Mouse (Mus musculus): ENCODE results near the gene Gm49384.
"Not testable (repeated sequence)": the region's sequence is repeated elsewhere in the genome, so short reads cannot be mapped to it uniquely, and the experiment has no call there.

Gm49384 gene

GRCm38 (mm10) chr12:69168461-69169106 is 35.5 kb downstream of the Gm49384 start, which contains the start of gene Lrr1:
Gene Lrr1 (plus strand): TSS chr12:69168814.
- in situ Hi-C loops (cut with MboI, MseI) = no loop called here

GRCm38 (mm10) chr12:69167656-69168460 is 36.2 kb downstream of the Gm49384 start:
- in situ Hi-C loops (cut with MboI, MseI) = no loop called here

- in situ Hi-C loops (cut with MboI, MseI) = not testable (repeated sequence)
Measured at GRCm38 (mm10) chr12:69166861-69167581, 37.0 kb downstream of the Gm49384 start.

GRCm38 (mm10) chr12:69164904-69165303 is 39.2 kb downstream of the Gm49384 start:
- in situ Hi-C loops (cut with MboI, MseI) = no loop called here

GRCm38 (mm10) chr12:69163586-69163985 is 40.5 kb downstream of the Gm49384 start:
- in situ Hi-C loops (cut with MboI, MseI) = not testable (repeated sequence)

- in situ Hi-C loops (cut with MboI, MseI) = not testable (repeated sequence)
Measured at GRCm38 (mm10) chr12:69160677-69161076, 43.4 kb downstream of the Gm49384 start.

GRCm38 (mm10) chr12:69159578-69159940 is 44.5 kb downstream of the Gm49384 start:
- in situ Hi-C loops (cut with MboI, MseI) = no loop called here

GRCm38 (mm10) chr12:69158765-69159577 is 45.1 kb downstream of the Gm49384 start, which contains the start of gene Rps29:
Gene Rps29 (minus strand): TSS chr12:69159186.
- in situ Hi-C loops (cut with MboI, MseI) = not testable (repeated sequence)

GRCm38 (mm10) chr12:69158366-69158764 is 45.7 kb downstream of the Gm49384 start:
- in situ Hi-C loops (cut with MboI, MseI) = no loop called here

GRCm38 (mm10) chr12:69157107-69157506 is 47.0 kb downstream of the Gm49384 start:
- in situ Hi-C loops (cut with MboI, MseI) = no loop called here

- in situ Hi-C loops (cut with MboI, MseI) = no loop called here
Measured at GRCm38 (mm10) chr12:69156436-69156835, 47.6 kb downstream of the Gm49384 start.

GRCm38 (mm10) chr12:69155923-69156322 is 48.1 kb downstream of the Gm49384 start:
- in situ Hi-C loops (cut with MboI, MseI) = no loop called here

GRCm38 (mm10) chr12:69150049-69150448 is 54.0 kb downstream of the Gm49384 start:
- in situ Hi-C loops (cut with MboI, MseI) = no loop called here

GRCm38 (mm10) chr12:69147166-69147735 is 56.8 kb downstream of the Gm49384 start:
- in situ Hi-C loops (cut with MboI, MseI) = no loop called here

- in situ Hi-C loops (cut with MboI, MseI) = no loop called here
Measured at GRCm38 (mm10) chr12:69143460-69143859, 60.6 kb downstream of the Gm49384 start.

- in situ Hi-C loops (cut with MboI, MseI) = no loop called here
Measured at GRCm38 (mm10) chr12:69139841-69140240, 64.2 kb downstream of the Gm49384 start.

Data from T-helper 17 cell (primary cell).